In the genomic region with DNA sequence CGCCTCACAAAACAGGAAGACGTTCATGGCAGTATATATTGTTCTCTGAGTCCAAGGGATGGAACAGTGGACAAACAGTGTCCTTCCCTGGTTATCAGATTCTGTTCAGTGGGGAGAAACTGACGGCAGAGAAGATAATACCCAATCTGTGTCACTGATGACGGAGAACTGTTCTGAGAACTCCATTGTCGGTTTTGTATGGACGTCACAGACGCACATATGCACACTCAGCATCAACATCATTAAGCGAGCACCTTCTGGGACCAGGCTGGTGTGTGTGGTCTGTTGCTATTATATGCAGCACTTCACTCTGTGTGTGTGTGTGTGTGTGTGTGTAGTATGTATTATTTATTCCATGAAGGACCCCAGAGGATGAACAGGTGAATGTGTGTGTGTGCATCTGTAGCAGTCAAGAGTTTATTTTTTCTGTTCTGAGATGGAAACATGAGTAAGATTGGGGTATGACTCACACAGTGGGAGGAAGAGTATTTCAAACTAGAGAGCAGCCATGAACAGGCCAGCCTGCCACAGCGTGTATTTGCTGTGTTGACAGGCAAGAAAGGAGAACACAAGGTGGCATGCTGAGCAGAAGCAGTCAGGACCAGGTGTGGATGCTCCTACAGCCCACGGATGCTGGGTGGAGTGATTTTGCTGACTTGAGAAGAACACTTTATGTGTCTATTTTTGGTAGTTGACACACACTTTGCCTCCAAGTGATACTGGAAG, we compare ENCODE assay signal across 8 mouse cellular contexts. TPM values are rescaled to one million over a fixed set of nuclear protein-coding genes. Genes with fewer than 3 reads are reported as not detected.
DNase-seq lines count a peak whose midpoint lies in the region; ATAC-seq lines count a peak whose summit lies in the region.

No protein-coding gene starts in this region.

- H3K27ac ChIP-seq in heart, embryonic 15.5 days = peak overlapping the region; percentile 86
- H3K27ac ChIP-seq in embryonic facial prominence, embryonic 11.5 days (replicated peaks; ENCODE audit: low read depth, low read length) = no peak overlapping the region
- peak overlapping the region; percentile 90 for H3K27ac ChIP-seq in neural tube, embryonic 15.5 days (replicated peaks)

- peak overlapping the region; percentile 70 for H3K4me3 ChIP-seq in heart, embryonic 15.5 days
- peak overlapping the region; percentile 55 for H3K4me3 ChIP-seq in embryonic facial prominence, embryonic 11.5 days (ENCODE audit: low read depth, low read length)
- H3K4me3 ChIP-seq in neural tube, embryonic 15.5 days (replicated peaks) = peak overlapping the region; percentile 78

- 45% methylated on average over 10 of the region's 10 CpGs for WGBS in heart, embryonic 15.5 days
- 63% methylated on average over 10 of the region's 10 CpGs for WGBS in embryonic facial prominence, embryonic 11.5 days
- 35% methylated on average over 10 of the region's 10 CpGs for whole genome bisulfite sequencing in neural tube, embryonic 15.5 days

- H3K4me1 ChIP-seq in heart, embryonic 15.5 days (replicated peaks) = peaks cover 13% of the 10 kb centered on the region
- no peaks in the 10 kb centered on the region for H3K4me1 ChIP-seq in embryonic facial prominence, embryonic 11.5 days (ENCODE audit: control insufficient read depth, insufficient read depth, low read length)
- peaks cover 23% of the 10 kb centered on the region for H3K4me1 ChIP-seq in neural tube, embryonic 15.5 days

- ATAC-seq in heart, embryonic 15.5 days (replicated peaks; ENCODE audit: insufficient number of reproducible peaks, insufficient read depth, low FRiP score, low read depth) = no peak
- no peak for ATAC-seq in embryonic facial prominence, embryonic 11.5 days (replicated peaks; ENCODE audit: insufficient number of reproducible peaks, low FRiP score, low TSS enrichment, low read depth)
- no peak for ATAC-seq in neural tube, embryonic 15.5 days (ENCODE audit: low FRiP score)

- no peaks in the 10 kb centered on the region for H3K9me3 ChIP-seq in heart, embryonic 15.5 days (replicated peaks)
- H3K9me3 ChIP-seq in embryonic facial prominence, embryonic 11.5 days (replicated peaks; ENCODE audit: control insufficient read depth, low read length) = no peaks in the 10 kb centered on the region
- no peaks in the 10 kb centered on the region for H3K9me3 ChIP-seq in neural tube, embryonic 15.5 days (replicated peaks)

- H3K9ac ChIP-seq in heart, embryonic 15.5 days = peak overlapping the region; percentile 68
- H3K9ac ChIP-seq in embryonic facial prominence, embryonic 11.5 days (replicated peaks; ENCODE audit: low read length) = peak overlapping the region; percentile 76
- peak overlapping the region; percentile 79 for H3K9ac ChIP-seq in neural tube, embryonic 15.5 days (replicated peaks)

- H3K4me2 ChIP-seq in heart, embryonic 15.5 days = peak overlapping the region; percentile 69
- H3K4me2 ChIP-seq in embryonic facial prominence, embryonic 11.5 days (ENCODE audit: low read depth, low read length) = peak overlapping the region; percentile 57
- peak overlapping the region; percentile 71 for H3K4me2 ChIP-seq in neural tube, embryonic 15.5 days

- H3K27me3 ChIP-seq in heart, embryonic 15.5 days = no peaks in the 10 kb centered on the region
- no peaks in the 10 kb centered on the region for H3K27me3 ChIP-seq in embryonic facial prominence, embryonic 11.5 days (ENCODE audit: control insufficient read depth, insufficient read depth, low read length)
- no peaks in the 10 kb centered on the region for H3K27me3 ChIP-seq in neural tube, embryonic 15.5 days (replicated peaks)

- intact Hi-C loops in heart, postnatal 25 days (cut with DNase I) = loop anchor here (5.0 kb wide), 1 partner anchor 52 kb away; no protein-coding TSS in a partner anchor

- no peak for DNase-seq in heart, postnatal 25 days (ENCODE audit: low spot score)
- peak; percentile 88 for DNase-seq in CD4-positive helper T cell, adult 2 months (ENCODE audit: low read depth, low spot score)
- no peak for DNase-seq in embryonic facial prominence, embryonic 11.5 days (ENCODE audit: low spot score)
- DNase-seq in left cerebral cortex, adult 9 months (ENCODE audit: low spot score in 2 of 2) = peak; percentile 65
- no peak for DNase-seq in gastrocnemius, postnatal 25 days
- no peak for DNase-seq in ovary, postnatal 10 days (ENCODE audit: low spot score)

- no peaks in the 10 kb centered on the region for H3K36me3 ChIP-seq in heart, embryonic 15.5 days
- H3K36me3 ChIP-seq in embryonic facial prominence, embryonic 11.5 days (replicated peaks; ENCODE audit: control insufficient read depth, insufficient read depth, low read depth, low read length) = no peaks in the 10 kb centered on the region
- no peaks in the 10 kb centered on the region for H3K36me3 ChIP-seq in neural tube, embryonic 15.5 days

RNA-seq across cellular contexts. Expression of gene Tnfrsf9, which starts 1.0 kb away (rescaled TPM):
- polyA plus RNA-seq in heart, embryonic 15.5 days (2015; fragmentation: Nextera tagmentation; extraction: Ambion mirVana) = 2.0 and 2.6 TPM in 2 replicates
- total RNA-seq in heart, postnatal 25 days (2021) = under 1 TPM in 1 of 2 experiments, not detected in 1; 0.21 TPM
- polyA plus RNA-seq in embryonic facial prominence, embryonic 11.5 days (2014; fragmentation: Nextera tagmentation; extraction: Ambion mirVana) = 0.24 and 0.36 TPM in 2 replicates
- 0.44 and 2.8 TPM in 2 replicates for polyA plus RNA-seq in neural tube, embryonic 15.5 days (2015; fragmentation: Nextera tagmentation; extraction: Ambion mirVana)
- under 1 TPM in 1 of 2 experiments, not detected in 1; 0.18 TPM for total RNA-seq in gastrocnemius, postnatal 25 days (2021)

RNA-seq across cellular contexts. Expression of gene Park7, which starts 1.1 kb away (rescaled TPM):
- polyA plus RNA-seq in heart, embryonic 15.5 days (2015; fragmentation: Nextera tagmentation; extraction: Ambion mirVana) = 287 and 319 TPM in 2 replicates
- 100 to 1,000 TPM; 232 to 242 TPM for total RNA-seq in heart, postnatal 25 days (2021)
- polyA plus RNA-seq in embryonic facial prominence, embryonic 11.5 days (2014; fragmentation: Nextera tagmentation; extraction: Ambion mirVana) = 443 and 467 TPM in 2 replicates
- polyA plus RNA-seq in neural tube, embryonic 15.5 days (2015; fragmentation: Nextera tagmentation; extraction: Ambion mirVana) = 384 and 410 TPM in 2 replicates
- 100 to 1,000 TPM; 669 to 811 TPM for total RNA-seq in gastrocnemius, postnatal 25 days (2021)

Comparison
In these comparisons a context has a peak if more than half of its experiments do, and no peak if none do; other contexts are left out.
1. DNase-seq: peak in CD4-positive helper T cell, adult 2 months (single experiment) and left cerebral cortex, adult 9 months (2 of 2); none in heart, postnatal 25 days (single experiment), embryonic facial prominence, embryonic 11.5 days (single experiment), gastrocnemius, postnatal 25 days (single experiment) and ovary, postnatal 10 days (single experiment).
2. Peak in every context shown above with its lines, with median percentiles within 50 percentile points of each other: H3K4me2 ChIP-seq, H3K4me3 ChIP-seq and H3K9ac ChIP-seq.